Mouse (Mus musculus) 416B (cell line): Measurements from ENCODE around the gene Itih2.

Experiments
- DNase-seq: peaks from one replicate; pipeline ENCODE4 v3.0.0; 2011; ENCODE audit warnings: low read depth

The Itih2 gene

DNA sequence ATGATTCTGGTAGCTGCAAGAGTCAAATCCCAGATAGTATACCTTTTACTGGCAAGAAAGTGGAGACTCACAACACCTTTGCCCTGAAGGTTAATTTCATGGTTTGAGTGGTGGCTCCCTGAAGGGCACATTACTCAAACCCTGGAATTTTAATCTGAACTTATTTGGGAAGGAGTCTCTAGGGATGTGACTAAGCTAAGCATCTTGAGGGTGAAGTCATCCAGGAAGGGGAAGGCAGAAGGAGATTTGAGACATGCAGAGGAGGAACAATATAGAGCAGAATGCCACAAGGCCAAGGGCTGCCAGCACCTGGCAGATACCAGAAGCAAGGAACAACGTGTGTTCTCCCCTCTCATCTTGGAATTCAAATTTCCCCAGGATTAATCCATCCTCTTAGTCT lies 12.4 kb downstream of the Itih2 start:
- no peak for DNase-seq

DNA sequence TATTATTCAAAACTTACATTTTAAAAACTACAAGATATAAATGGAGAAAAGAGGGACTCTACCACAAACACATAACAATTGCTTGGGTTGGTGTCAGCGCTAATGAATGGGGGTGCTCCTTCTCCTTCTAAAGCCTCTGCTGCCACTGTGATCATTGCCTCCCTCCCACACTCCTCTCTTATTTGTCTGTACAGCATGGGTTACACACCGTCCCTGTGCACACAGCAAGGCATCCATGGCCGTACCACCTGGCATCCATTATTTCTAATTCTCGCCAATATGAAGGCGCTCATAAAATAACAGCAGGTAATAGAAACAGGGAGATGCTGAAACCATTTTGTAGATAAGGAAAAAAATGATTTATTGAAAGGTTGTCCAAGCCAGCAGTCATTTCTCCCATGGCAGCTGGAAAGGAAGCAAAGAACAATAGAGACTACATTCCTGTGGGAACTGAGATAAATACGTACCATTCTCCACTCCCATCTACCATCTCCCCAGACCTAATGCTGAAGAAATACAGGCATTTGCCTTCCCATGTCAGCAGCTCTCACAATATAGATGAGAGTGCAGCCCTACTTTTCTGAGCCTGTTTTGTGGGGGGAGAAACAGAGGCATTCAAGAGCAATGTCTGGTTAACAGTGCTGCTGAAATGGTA lies 22.5 kb downstream of the Itih2 start:
- DNase-seq: no peak

DNA sequence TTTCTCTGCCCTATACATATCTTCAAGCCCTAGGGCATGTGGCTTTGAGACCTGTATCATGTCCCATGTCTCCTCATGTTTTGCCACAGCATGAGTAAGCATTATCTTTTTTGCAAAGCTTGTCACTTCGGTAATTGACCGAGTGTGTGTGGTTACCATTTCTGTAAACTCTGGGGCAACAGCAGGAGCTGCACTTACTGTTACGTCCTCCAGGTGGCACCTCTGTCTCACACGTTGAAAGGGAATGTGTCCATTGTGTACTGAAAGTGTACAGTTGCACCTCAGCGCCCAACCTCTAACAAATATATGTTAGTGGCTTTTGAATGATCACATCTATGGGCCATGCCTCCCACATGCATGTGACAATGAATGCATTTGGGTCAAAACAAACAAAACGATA lies 30.0 kb downstream of the Itih2 start:
- peak; percentile 79 for DNase-seq

DNA sequence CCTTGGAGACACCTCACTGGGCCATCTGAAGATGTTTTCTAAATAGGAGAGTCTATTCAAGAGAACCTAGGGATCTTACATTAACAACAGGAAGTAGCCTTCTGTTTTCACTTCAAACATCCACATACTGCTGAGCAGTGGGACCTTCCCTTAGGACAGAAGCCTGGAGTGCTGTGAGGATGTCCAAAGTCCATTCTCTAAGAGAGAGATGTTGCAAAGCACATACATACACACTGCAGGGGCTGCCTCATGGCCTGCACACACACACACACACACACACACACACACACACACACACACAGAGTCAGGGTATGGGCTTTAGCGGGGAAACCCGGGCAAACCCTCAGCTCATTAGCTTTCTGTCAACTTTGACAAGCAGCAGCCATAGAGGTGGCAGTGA lies 30.7 kb downstream of the Itih2 start:
- no peak for DNase-seq

DNA sequence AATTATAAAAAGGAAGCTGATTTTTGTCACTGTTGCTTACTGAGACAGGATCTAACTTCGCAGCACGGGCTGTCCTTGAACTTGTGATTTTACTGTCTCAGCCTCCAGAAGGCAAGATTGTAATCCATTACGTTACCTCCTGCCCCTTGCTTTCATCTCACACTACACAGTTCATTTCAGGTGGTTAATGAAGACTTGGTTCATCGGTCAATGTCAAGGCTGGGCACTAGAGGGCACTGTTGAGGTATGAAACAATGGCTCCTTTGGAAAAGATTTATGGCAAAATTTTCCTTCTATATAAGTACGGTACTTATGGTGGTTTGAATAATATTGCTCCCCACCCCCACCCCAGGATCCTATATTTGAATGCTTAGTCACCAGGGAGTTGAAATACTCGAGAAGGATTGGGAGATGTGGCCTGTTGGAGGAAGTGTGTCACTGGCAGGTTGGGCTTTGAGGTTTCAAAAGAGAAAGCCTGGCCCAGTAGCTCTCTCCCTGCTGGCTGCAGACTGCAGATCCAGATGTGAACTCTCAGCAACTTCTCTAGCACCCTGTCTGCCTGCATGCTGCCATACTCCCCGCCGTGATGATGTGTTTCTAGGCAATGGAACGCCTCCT lies 32.5 kb downstream of the Itih2 start:
- DNase-seq: peak; percentile 81

DNA sequence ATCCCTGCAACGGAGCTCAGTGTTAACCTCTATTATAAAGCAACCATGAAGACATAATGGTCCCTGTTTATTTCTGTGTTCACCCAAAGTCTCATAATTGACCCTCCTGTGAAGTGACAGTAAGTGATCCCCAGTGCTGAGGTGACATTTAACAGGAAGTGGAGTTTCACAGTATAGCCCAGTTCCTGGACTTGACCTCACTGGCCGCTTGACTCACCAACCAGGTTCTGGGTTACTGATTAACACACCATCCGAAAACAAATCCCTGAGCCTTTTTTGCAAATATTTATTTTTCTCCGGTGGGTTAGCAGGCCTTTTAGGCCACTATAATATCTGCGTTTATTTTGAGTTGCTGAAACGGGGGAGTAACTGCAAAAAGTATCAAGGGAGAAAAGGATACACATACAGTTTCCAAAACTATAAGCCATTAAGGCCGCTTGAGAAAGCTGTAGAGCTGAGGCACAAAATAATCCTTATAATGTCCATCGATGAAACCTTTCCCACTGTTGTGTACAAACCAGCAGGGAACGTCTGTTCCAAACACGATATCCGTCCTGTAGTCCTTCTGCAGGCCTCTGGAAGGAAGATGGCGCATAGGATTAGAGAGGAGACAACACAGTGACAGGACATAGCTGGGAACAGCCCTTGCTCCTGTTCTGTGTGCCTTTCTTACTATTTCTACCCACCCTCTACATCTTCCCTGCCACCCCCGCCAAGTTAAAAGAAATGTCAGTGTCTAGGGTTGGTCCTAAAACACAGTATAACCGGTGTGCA lies 36.7 kb downstream of the Itih2 start:
- DNase-seq: no peak

DNA sequence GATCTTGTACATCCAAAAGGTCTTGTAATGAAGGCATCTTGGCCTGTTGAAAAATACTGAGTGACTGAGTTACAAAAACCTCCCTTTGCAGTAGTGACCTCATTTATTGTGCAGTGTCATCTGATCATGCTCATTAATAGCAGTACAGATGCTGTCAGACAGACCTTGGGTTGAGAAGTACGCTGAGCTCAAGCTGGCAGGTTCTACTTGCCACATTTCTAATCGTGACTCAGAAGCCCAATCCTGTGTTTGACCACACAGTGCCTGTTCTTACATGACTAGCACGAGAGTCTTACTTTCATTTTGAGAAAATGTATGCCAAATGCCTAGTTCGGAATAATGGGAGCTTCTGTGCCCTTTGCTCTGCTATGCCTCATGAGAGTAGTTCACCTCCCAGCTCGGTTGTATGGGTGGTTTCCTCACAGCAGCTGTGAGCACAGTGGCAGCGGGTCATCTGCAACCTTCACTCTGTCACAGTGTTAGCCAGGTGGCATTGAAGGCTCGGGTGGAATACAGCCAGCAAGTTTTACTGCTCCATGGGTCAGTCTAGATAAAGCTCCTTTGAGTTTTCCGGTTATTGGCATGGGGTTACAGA lies 43.8 kb downstream of the Itih2 start:
- peak; percentile 77 for DNase-seq

DNA sequence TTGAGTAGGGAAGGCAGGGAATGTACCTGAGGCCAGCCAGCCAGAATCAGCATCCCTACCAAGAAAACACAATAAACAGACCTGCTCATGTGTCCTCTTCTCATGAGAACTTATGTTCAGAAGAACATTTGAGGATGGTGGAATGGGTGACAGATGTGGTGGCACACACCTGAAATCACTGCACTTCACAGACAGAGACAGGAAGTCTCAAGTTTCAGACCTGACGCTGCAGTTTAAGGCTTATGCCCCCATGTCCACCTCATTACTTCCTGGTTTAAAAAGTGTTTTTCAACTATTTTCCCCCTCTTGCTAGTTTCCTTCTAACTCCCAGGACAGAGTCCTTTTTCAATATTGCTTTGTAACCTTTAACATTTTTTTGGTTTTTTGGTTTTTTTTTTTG lies 48.5 kb downstream of the Itih2 start:
- no peak for DNase-seq

DNA sequence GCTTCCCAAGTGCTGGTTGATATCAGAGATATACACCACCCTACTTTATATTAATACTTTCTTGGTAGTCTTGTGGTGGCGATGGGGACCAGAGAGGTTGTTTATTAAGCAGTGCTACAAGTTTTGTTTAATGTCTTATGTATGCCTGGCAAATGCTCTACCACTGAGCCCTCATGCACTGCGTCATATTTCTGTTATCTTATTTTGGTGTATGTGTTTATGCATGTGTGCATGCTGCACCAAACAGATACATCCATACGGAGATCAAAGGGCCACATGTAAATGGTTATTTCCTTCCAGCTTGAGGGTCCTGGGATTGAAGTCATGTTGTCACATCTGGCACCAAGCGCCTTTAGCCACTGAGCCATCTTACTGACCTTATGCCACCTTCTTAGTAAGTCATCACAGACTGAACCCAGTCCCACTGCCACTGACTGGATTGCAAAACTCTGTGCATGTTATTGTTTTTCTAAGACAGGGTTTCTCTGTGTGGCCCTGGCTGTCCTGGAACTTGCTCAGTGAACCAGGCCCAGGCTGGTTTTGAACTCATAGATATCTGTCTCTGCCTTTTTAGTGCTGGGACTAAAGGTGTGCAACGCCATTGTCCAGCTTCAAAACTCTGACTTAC lies 49.6 kb downstream of the Itih2 start:
- DNase-seq: no peak

DNA sequence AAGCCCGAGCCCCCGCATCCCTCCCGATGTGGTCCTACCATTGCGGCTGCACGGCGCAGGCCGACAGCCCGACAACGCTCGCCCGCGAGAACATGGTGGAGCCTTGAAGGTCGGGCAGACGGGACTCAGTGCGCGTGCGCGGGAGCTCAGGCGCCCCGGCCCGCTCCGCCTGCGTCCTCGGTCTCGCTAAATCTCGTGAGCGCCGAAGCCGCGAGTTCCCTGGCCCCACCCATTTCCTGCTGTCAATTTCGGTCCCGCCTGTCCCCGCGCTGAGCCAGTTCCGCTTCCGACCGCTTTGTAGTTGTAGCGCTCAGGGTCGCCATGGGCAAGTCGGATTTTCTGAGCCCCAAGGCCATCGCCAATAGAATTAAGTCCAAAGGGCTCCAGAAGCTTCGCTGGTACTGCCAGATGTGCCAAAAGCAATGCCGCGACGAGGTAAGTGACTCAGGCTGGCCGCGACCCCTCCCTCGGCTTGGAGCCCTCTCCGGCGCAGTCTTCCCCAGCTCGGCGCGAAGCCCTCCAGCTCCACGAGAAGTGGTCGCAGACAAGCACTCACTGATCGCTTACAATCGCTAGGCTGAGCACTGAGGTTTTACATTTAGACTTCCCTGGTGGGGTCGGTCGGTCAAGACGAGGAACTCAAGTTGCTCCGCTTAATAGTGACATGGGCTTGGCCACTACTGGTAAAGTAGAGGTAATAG lies 50.7 kb downstream of the Itih2 start, which contains the start of the genes Atp5c1 and Kin:
Atp5c1 (minus strand) TSS at position 201 of the 701 bp plus-strand sequence.
Kin (plus strand) TSS at position 284 of the 701 bp plus-strand sequence.
- DNase-seq: peak; percentile 96

DNA sequence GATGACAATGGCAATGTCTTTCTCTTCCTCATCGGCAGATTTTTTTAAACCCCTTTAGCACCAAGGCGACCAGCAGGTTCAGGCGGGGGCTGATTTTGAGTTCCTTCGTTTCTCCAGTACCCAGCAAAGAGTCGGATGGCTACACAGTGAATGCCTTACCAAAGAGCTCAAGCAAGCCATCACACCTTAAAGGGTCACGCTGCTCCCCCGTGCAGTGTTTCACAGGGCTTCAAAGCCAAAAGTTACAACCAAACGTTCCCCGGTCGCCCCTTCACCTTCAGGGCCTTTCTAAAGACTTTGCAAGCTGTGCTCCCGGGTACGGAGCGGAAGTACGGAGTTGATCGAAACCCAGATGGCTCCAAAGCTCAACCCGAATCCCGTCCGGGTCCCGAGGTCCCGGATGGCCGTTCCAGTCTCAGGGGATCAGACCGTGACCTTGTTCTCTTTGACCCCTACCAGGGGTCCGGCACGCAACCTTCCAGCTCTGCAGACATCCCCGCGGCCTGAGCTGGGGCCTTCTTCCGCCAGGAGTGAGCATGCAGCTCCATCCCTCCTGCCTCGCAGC lies 51.4 kb downstream of the Itih2 start:
- DNase-seq: peak; percentile 26

DNA sequence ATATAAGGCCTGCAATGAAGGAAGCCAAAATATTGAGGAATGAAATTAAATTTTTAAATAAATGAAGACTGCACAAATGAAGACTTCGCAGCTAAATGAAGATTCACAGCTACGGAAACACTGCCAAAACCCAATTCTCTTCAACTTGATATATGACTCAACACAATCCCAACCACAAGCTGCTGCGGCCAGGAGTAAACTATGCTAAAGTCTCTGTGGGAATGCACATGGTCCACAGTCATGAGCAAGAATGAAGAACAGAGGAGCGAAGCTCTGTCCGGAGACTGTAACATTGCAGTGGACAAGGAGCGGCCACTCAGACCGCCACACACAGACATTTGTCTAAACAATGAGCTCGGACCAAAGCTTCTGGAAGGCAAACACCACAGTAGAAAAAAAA lies 54.5 kb downstream of the Itih2 start:
- peak; percentile 79 for DNase-seq

DNA sequence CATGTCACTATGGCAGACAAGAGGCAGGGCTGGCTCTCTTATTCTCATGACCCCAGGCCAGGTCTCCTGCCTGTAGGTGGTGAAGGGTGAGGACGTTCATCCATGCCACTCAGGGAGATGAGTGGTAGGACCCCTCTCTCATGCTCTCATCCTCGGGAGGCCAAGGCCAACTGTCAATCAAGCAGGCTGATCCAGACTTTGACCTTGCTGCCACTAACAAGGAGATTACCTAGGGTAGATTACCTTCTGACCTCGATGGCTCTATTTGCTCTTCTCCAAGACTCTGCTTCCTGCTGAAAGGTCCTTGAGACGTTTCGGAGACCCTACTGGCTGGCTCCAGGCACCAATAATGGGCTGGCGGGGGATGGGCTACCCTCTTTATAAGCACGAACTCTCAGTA lies 56.7 kb downstream of the Itih2 start:
- no peak for DNase-seq

DNA sequence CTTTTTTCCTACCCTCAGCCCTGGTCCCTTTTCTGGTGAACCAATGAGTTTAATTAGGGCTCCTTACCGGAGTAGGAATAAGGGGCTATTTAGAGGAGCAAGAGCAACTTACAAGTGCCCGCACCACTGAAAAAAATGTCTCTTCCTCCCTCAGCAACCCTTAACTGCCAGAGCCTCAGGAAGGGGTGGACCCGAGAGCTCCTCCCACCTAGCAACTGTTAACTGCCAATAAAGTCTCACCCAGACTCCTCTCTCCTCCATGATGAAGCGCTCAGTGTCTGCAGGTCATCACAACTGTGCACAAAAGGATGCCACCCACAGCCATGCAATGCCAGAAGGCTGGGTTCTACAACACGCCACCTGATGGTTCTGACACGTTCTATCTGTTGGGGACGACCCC lies 59.4 kb downstream of the Itih2 start:
- peak; percentile 44 for DNase-seq

DNA sequence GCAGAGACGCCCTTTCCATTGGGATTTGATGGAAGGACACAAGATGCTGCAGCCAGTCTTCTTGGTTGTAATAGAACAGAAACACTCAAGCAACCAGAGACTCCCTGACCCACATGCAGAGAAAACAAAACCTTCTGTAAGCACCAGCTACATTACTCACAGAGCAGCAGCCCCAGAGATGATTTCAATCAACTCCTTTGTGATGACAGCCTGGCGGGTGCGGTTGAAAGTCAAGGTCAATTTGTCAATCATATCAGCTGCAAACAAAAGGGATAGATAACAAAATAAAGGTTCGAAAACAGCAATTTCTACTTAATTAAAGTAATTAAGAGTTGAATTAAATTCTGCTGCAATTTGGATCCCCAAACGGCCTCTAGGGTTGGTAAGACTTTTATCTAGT lies 72.4 kb downstream of the Itih2 start:
- DNase-seq: no peak

DNA sequence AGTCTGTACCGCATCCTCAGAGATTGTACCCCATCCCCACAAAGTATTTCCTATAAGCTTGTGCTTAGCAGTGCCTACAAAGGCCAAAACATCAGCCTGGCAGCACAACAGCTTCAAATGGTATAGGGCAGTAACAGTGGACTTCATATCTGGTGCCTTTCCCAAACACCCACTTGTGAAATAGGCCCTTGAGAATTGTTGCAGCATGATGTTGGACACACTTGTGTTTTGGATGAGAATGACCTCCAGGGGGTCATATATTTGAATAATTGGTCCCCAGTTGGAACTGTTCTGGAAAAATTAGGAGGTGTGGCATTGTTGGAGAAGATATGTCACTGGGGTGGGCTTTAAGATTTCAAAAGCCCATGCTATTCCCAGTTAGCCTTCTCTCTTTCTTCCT lies 79.2 kb downstream of the Itih2 start:
- DNase-seq: no peak

DNA sequence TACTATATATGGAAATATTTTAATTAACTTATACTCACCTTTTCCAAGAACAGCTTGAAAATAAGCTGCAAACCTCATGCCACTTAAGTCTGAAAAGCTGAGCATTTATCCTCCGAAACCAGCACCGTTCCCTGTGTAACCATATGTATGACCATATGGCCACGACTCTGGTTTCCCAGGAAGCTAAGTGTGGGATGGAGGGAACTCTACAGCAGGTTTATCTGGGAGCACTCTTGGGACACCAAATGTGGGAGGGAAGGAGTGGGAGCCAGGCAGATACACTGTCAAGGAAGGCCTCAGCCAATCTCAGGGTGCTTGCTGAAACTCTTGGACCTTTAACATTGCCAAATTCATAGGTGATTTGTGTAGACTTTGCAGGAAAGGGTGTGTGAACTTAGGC lies 80.3 kb downstream of the Itih2 start:
- no peak for DNase-seq

DNA sequence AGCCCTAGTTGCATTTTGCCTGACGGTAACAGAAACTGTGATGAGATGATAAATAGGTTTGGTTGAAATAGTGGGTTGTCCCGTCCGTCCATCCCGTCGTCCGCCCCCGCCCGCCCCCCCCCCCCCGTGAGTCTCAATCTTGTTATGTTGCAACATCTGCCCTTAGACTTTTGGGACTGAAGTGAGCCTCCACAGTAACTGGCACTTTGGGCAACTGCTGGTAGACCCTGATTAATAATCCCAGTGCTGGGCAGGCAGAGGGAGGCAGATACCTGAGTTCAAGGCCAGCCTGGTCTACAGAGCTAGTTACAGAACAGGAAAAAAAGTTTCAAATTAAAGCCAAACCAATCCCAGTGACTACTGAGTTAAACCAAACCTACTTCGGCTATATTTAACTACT lies 81.7 kb downstream of the Itih2 start:
- peak; percentile 39 for DNase-seq

DNA sequence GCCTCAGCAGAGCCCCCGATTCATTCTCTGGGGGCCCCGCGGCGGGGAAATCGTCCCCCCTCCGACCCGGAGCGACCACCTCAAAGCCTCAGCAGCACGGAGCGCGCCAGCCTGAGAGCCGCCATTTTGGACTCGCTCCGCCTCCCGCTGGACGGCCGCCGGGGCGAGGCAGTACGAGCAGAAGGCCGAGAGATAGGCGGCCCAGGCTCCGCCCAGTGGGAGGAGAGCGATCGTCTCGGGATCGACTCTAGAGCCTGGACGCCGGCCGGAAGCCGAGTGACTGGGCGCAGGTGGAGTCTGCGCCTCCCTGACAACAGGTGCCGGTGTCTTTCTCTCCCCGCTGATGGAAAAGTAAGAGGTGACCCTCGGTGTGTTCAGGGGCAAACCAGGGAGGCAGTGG lies 82.7 kb downstream of the Itih2 start, which contains the start of gene Taf3:
Taf3 (minus strand) TSS at position 136 of the 400 bp plus-strand sequence.
- DNase-seq: peak; percentile 82

DNA sequence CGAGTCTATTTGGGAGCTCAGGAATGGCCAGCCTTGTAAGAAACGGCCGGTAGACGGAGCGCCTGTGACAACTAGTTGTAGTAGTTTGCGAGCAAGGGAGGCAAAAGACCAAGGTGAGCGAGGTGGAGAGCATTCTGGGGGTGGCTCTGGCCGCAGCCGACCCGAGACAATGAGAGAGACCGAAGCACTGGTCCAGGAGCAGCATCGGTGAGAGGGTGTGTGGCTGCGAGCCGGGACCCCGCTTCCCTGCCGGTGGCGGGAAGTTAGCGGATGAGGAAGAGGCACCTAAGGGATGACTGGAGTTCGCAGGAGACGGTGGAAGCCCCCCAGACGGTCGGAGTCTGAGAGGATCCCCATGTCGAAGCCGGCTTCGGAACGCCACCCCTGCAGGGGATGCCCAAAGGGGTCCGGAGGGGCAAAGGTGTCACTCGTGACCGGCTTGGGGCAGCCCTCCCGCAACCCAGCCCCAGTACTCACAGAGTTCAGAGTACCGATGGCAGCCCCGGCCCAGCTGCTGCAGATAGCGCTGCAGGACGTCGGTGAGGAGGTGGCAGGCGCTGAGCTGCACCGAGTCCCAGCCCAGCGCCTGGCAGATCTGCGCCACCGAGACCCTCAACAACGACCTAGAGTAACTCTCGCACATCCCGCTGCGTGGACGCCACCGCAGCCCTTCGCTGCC lies 83.3 kb downstream of the Itih2 start:
- peak; percentile 43 for DNase-seq
